Mouse (Mus musculus) C2C12 (cell line): ENCODE results near the gene Lhx1. TPM values are rescaled to one million over a fixed set of nuclear protein-coding genes. Genes with fewer than 3 reads are reported as not detected.

Experiments used
- H3K27me3 ChIP-seq: one replicate; pipeline ENCODE4 v1.6.1; 2011; ENCODE audit not compliant: control insufficient read depth, insufficient read depth, insufficient read length
- H3K36me3 ChIP-seq: one replicate; pipeline ENCODE4 v1.6.1; 2011; ENCODE audit not compliant: control insufficient read depth, insufficient read depth
- H3K4me3 ChIP-seq: one replicate; pipeline ENCODE4 v1.5.1; 2011; ENCODE audit warnings: mild to moderate bottlenecking, control low read depth; ENCODE audit not compliant: poor library complexity, insufficient read depth, severe bottlenecking
- H3K79me2 ChIP-seq: one replicate; pipeline ENCODE4 v1.6.1; 2011; ENCODE audit not compliant: control insufficient read depth, insufficient read depth
- H3K79me3 ChIP-seq: one replicate; pipeline ENCODE4 v1.6.1; 2011; ENCODE audit warnings: low read depth, control low read depth
- H3ac ChIP-seq: one replicate; pipeline ENCODE3; 2011; ENCODE audit warnings: low read depth; ENCODE audit not compliant: control insufficient read depth, insufficient read length
- CEBPB ChIP-seq: IDR thresholded peaks from one replicate; pipeline ENCODE4 v1.6.1; 2011; ENCODE audit warnings: low read depth, mild to moderate bottlenecking, control low read depth, moderate library complexity
- CTCF ChIP-seq: IDR thresholded peaks from one replicate; pipeline ENCODE4 v1.5.1; 2011; ENCODE audit not compliant: control insufficient read depth, insufficient read depth, insufficient read length
- FOSL1 ChIP-seq: IDR thresholded peaks from one replicate; pipeline ENCODE4 v1.8.0; 2011; ENCODE audit warnings: mild to moderate bottlenecking, low read length; ENCODE audit not compliant: poor library complexity, insufficient read depth, severe bottlenecking
- MAX ChIP-seq: IDR thresholded peaks from one replicate; pipeline ENCODE4 v1.6.1; 2011; ENCODE audit warnings: mild to moderate bottlenecking, control low read depth
- MYOD1 ChIP-seq: IDR thresholded peaks from one replicate; pipeline ENCODE4 v1.6.1; 2011; ENCODE audit warnings: low read depth; ENCODE audit not compliant: control insufficient read depth, insufficient read length
- MYOG ChIP-seq: IDR thresholded peaks from one replicate; pipeline ENCODE4 v1.6.1; 2011; ENCODE audit not compliant: control insufficient read depth, insufficient read length; ENCODE audit errors: extremely low read depth
- USF1 ChIP-seq: IDR thresholded peaks from one replicate; pipeline ENCODE4 v1.6.1; 2011; ENCODE audit warnings: low read depth, mild to moderate bottlenecking, control low read depth, moderate library complexity
- polyA plus RNA-seq: library from polyadenylated mRNA; unstranded; fragments of >200 nt; fragmentation: generic; extraction: Trizol; gene quantifications from one replicate; pipeline ENCODE4 v1.2.1, GENCODE M21; 2012; ENCODE audit warnings: missing spikeins

Gene Lhx1
- polyA plus RNA-seq, 1 experiment: not detected

GRCm38 (mm10) chr11:84553821-84554450 lies 28.6 kb upstream of the Lhx1 start:
- Histone ChIP-seq H3K36me3 (no peaks in the 10 kb centered on the region), H3K27me3 (peaks cover 54% of the 10 kb centered on the region), H3K4me3 (no peak overlapping the region), H3K79me2 (no peaks in the 10 kb centered on the region), H3ac (no peak overlapping the region), H3K79me3 (no peaks in the 10 kb centered on the region)
- TF ChIP-seq CTCF (no peak), FOSL1 (no peak), MYOD1 (no peak), MYOG (no peak), MAX (no peak), CEBPB (no peak)

- H3K79me3 ChIP-seq: no peaks in the 10 kb centered on the region
- H3K27me3 ChIP-seq: peaks cover 62% of the 10 kb centered on the region
- H3K79me2 ChIP-seq: no peaks in the 10 kb centered on the region
- H3ac ChIP-seq: no peak overlapping the region
- no peaks in the 10 kb centered on the region for H3K36me3 ChIP-seq
- no peak overlapping the region for H3K4me3 ChIP-seq
- TF ChIP-seq MYOD1 (no peak), USF1 (no peak), MYOG (no peak), MAX (no peak), CTCF (no peak), CEBPB (no peak), FOSL1 (no peak)
Measured at GRCm38 (mm10) chr11:84551296-84551695, 26.0 kb upstream of the Lhx1 start.

GRCm38 (mm10) chr11:84549258-84549791 lies 24.0 kb upstream of the Lhx1 start:
- TF ChIP-seq FOSL1 (no peak), MYOD1 (no peak), CTCF (no peak), MYOG (no peak), USF1 (no peak)
- Histone ChIP-seq H3ac (no peak overlapping the region), H3K4me3 (no peak overlapping the region), H3K27me3 (peaks cover 57% of the 10 kb centered on the region), H3K79me2 (no peaks in the 10 kb centered on the region), H3K36me3 (no peaks in the 10 kb centered on the region), H3K79me3 (no peaks in the 10 kb centered on the region)

GRCm38 (mm10) chr11:84548293-84548692 lies 23.0 kb upstream of the Lhx1 start:
- Histone ChIP-seq H3K27me3 (peaks cover 47% of the 10 kb centered on the region), H3K4me3 (no peak overlapping the region), H3K36me3 (no peaks in the 10 kb centered on the region), H3K79me2 (no peaks in the 10 kb centered on the region), H3K79me3 (no peaks in the 10 kb centered on the region), H3ac (no peak overlapping the region)
- TF ChIP-seq CTCF: no peak
- TF ChIP-seq FOSL1: no peak
- TF ChIP-seq MYOD1: no peak
- TF ChIP-seq CEBPB: no peak
- TF ChIP-seq USF1: no peak
- TF ChIP-seq MAX: no peak
- no peak for TF ChIP-seq MYOG

GRCm38 (mm10) chr11:84539981-84540380 lies 14.6 kb upstream of the Lhx1 start:
- H3K4me3 ChIP-seq: no peak overlapping the region
- H3K27me3 ChIP-seq: peaks cover 63% of the 10 kb centered on the region
- no peaks in the 10 kb centered on the region for H3K36me3 ChIP-seq
- H3K79me3 ChIP-seq: no peaks in the 10 kb centered on the region
- TF ChIP-seq MAX (no peak), MYOD1 (no peak), CEBPB (no peak), USF1 (no peak), MYOG (no peak), CTCF (no peak), FOSL1 (no peak)
- no peak overlapping the region for H3ac ChIP-seq
- no peaks in the 10 kb centered on the region for H3K79me2 ChIP-seq
